Mouse (Mus musculus): ENCODE results near the gene Vmn1r62. TPM values are rescaled to one million over a fixed set of nuclear protein-coding genes. Genes with fewer than 3 reads are reported as not detected.

Vmn1r62 gene
- total RNA-seq (2023): not detected

GRCm38 (mm10) chr7:5673331-5673730 is at the start of gene Vmn1r62:
Gene Vmn1r62, plus strand, starts transcription at chr7:5673631.

Other genes with a start within 250 kb of the Vmn1r62 start
- not detected for gene Vmn1r59, start 216.9 kb upstream of the Vmn1r62 start, total RNA-seq (2023)
- gene Vmn2r28, start 179.7 kb upstream of the Vmn1r62 start, total RNA-seq (2023): not detected
- gene Vmn1r60, start 126.3 kb upstream of the Vmn1r62 start, total RNA-seq (2023): not detected
- gene Vmn1r61, start 60.3 kb upstream of the Vmn1r62 start, total RNA-seq (2023): not detected
- gene Vmn1r63, start 131.8 kb downstream of the Vmn1r62 start, total RNA-seq (2023): not detected
- gene Vmn1r64, start 210.9 kb downstream of the Vmn1r62 start, total RNA-seq (2023): not detected

Measured in CD8-positive naive resting alpha-beta T cell, adult 57 days (primary cell).